Mouse (Mus musculus) midbrain, embryonic 13.5 days (tissue): ENCODE data around the gene Lyplal1. TPM values are rescaled to one million over a fixed set of nuclear protein-coding genes. Genes with fewer than 3 reads are reported as not detected.

Experiments used
- ATAC-seq: fragments of 200-750 bp; cut with Nextera tagmentation; 2 replicates; pipeline ENCODE4 v1.8.0; 2017; ENCODE audit warnings: mild to moderate bottlenecking, moderate TSS enrichment, moderate library complexity
- H3K27ac ChIP-seq: fragments of 300-500 bp; sonication (generic); 2 replicates; pipeline ENCODE4 v1.5.1; 2015; ENCODE audit warnings: inconsistent platforms, mild to moderate bottlenecking, moderate library complexity
- H3K27me3 ChIP-seq: fragments of 300-500 bp; sonication (generic); 2 replicates; pipeline ENCODE4 v1.6.1; 2015; ENCODE audit warnings: mild to moderate bottlenecking, inconsistent platforms
- H3K36me3 ChIP-seq: fragments of 300-500 bp; sonication (generic); 2 replicates; pipeline ENCODE4 v1.6.1; 2015; ENCODE audit warnings: mild to moderate bottlenecking, inconsistent platforms
- H3K4me1 ChIP-seq: fragments of 300-500 bp; sonication (generic); replicated peaks from 2 replicates; pipeline ENCODE4 v1.6.1; 2015; ENCODE audit warnings: inconsistent platforms
- H3K4me2 ChIP-seq: fragments of 300-500 bp; sonication (generic); replicated peaks from 2 replicates; pipeline ENCODE4 v1.6.1; 2015; ENCODE audit warnings: moderate library complexity, mild to moderate bottlenecking, inconsistent platforms
- H3K4me3 ChIP-seq: fragments of 300-500 bp; sonication (generic); replicated peaks from 2 replicates; pipeline ENCODE4 v1.5.1; 2015; ENCODE audit warnings: mild to moderate bottlenecking, inconsistent platforms
- H3K9ac ChIP-seq: fragments of 300-500 bp; sonication (generic); replicated peaks from 2 replicates; pipeline ENCODE4 v1.6.1; 2015; ENCODE audit warnings: mild to moderate bottlenecking, inconsistent platforms
- H3K9me3 ChIP-seq: fragments of 300-500 bp; sonication (generic); 2 replicates; pipeline ENCODE4 v1.6.1; 2016; ENCODE audit warnings: mild to moderate bottlenecking, inconsistent platforms
- WGBS: fragments of 180-500 bp; shearing (Covaris S2); methylation state at CpG from one replicate; pipeline ENCODE4 v1.1.7; 2015; 5-methylcytosine and 5-hydroxymethylcytosine counted together
- polyA plus RNA-seq: library from polyadenylated mRNA; unstranded; fragments of >200 nt; fragmentation: Nextera tagmentation; extraction: Ambion mirVana; gene quantifications from 2 replicates; pipeline ENCODE4 v1.2.1, GENCODE M21; 2015

Gene Lyplal1
- polyA plus RNA-seq: 20.3 and 22.5 TPM in 2 replicates

DNA sequence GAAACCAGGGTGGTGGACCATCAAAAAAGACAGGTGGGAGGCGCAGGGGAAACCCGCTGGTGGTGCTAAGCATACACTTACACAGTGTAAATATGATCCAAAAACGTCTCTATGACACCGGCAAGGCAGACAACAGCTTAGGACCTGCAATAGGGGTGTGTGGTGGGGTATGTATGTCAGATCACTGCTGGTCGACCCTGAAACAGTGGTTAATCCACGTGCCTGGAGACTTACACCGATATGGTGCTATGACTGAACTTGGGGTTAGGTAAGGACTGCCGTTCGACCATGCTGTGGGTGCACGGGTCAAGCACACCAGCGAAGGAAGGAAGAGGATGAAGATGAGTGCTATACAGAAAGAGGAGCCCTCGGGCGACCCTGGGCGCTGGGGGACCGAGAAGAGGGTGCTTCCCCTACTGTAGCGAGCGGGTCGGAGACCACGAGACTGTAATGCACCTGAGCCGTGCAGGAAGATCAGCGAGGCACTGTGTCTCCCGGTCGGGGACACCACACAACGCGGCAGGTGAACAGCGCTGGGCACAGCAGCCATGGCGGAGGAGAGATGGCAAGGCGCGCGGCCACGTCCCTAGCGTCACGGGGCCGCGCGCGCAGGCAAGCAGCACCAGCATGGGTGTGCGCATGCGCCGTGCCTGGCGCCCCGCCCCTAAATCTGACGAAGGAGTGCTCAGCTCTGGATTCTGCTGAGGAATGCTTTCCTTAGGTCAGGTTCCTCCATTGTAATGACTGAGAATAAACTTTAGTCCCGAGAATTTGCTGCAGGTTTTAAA, at the start of gene Lyplal1:
Gene Lyplal1 (minus strand): TSS at position 610 of the 788 bp plus-strand sequence.
- H3K27ac ChIP-seq: peak within 1 kb of the TSS; percentile 87
- H3K9ac ChIP-seq: peak within 1 kb of the TSS; percentile 91
- no peaks in the 10 kb centered on the region for H3K9me3 ChIP-seq
- WGBS: 4% methylated on average over 44 of the region's 44 CpGs
- H3K4me1 ChIP-seq: peaks cover 8% of the 10 kb centered on the region
- H3K27me3 ChIP-seq: no peaks in the 10 kb centered on the region
- ATAC-seq: peak; percentile 96
- no peaks in the 10 kb centered on the region for H3K36me3 ChIP-seq
- peak within 1 kb of the TSS; percentile 73 for H3K4me2 ChIP-seq
- H3K4me3 ChIP-seq: peak within 1 kb of the TSS; percentile 69

DNA sequence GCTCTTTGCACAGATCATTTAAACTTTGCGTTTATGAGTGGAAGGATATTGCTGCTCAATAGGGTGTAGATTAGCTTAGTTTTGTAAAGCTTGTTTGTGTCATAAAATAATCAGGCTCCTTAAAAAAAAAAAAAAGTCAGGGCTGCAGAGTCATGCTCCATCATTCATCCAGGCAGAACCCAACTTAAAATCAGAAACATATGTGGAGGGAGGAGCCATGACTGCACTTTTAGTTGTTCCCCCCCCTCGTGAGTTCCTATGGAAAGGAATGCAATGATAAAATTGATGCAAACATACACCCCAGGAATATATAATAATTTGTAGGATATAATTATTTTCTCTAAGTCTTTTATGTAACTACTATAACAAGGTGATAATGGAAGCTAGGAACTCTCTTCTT, 46.5 kb upstream of the Lyplal1 start:
- Histone ChIP-seq H3K27ac (no peak overlapping the region), H3K27me3 (no peaks in the 10 kb centered on the region), H3K36me3 (no peaks in the 10 kb centered on the region), H3K4me2 (no peak overlapping the region), H3K4me1 (0 out of 2 replicates have a peak, but pooled peaks cover 4% of the 10 kb centered on the region), H3K4me3 (no peak overlapping the region), H3K9ac (no peak overlapping the region), H3K9me3 (no peaks in the 10 kb centered on the region)
- ATAC-seq: no peak
- 58% methylated on average over 2 of the region's 2 CpGs for WGBS

DNA sequence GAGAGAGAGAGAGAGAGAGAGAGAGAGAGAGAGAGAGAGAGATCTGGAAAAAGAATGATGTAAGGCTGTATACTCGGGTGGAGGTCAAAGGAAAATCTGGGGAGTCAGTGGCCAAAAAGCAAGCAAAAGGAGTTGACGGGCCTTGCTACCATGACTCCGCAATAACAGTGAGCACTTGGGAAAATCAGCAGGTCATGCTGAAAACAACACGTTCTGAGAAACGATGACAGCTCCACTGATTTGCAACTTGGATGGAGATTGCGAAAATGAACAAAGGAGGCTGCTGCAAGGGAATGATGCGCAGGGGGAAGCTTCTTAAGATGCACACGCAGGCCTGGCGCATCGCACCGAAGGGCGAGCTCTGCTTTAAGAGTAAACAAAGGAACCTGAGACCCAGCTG, 46.1 kb upstream of the Lyplal1 start:
- Histone ChIP-seq H3K4me1 (0 out of 2 replicates have a peak, but pooled peaks cover 4% of the 10 kb centered on the region), H3K27ac (no peak overlapping the region), H3K9me3 (no peaks in the 10 kb centered on the region), H3K4me2 (no peak overlapping the region), H3K9ac (no peak overlapping the region), H3K27me3 (no peaks in the 10 kb centered on the region), H3K4me3 (no peak overlapping the region), H3K36me3 (no peaks in the 10 kb centered on the region)
- ATAC-seq: no peak
- 63% methylated on average over 12 of the region's 12 CpGs for WGBS

DNA sequence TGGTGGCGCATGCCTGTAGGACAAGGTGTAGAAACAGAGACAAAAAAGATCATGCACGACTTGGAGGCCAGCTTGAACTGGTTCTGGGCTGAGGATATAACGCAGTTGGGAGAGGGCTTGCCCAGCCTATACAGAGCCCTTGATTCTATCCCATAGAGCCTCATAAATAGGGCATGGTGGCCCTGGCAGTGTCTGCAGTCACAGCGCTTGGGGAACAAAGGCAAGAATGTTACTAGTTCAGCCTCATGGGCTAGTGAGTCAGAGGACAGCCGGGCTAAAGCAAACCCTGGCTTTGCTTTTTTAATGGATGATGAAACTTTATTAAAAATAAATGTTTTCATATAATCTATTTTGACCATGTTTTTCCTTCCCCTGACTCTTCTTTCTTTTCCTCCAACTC, 33.3 kb upstream of the Lyplal1 start:
- no peak for ATAC-seq
- Histone ChIP-seq H3K9me3 (no peaks in the 10 kb centered on the region), H3K27me3 (no peaks in the 10 kb centered on the region), H3K27ac (no peak overlapping the region), H3K4me1 (no peaks in the 10 kb centered on the region), H3K4me2 (no peak overlapping the region), H3K36me3 (no peaks in the 10 kb centered on the region), H3K4me3 (no peak overlapping the region), H3K9ac (no peak overlapping the region)
- WGBS: 74% methylated on average over 5 of the region's 5 CpGs

DNA sequence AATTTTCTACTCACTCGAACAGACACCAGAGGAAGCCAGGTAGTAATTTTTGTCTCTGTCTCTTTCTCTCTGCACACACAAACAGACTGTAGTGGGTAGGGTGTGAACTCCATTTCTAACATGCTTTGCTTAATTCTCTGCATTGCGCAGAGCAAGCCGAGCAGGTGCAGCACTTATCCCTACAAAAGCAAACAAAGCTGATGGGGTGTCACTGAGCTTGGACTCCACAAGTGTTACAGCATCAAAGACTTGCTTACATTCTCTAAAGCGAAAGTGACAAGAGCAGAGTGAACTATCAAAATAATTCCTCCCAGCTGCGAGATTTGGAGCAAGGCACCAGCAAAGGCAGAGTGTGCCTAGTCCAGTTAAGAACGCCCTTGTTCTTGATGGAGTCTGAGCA, 28.3 kb upstream of the Lyplal1 start:
- Histone ChIP-seq H3K36me3 (no peaks in the 10 kb centered on the region), H3K27ac (no peak overlapping the region), H3K9ac (no peak overlapping the region), H3K4me2 (no peak overlapping the region), H3K4me3 (no peak overlapping the region), H3K9me3 (no peaks in the 10 kb centered on the region), H3K4me1 (no peaks in the 10 kb centered on the region), H3K27me3 (no peaks in the 10 kb centered on the region)
- WGBS: 56% methylated on average over 6 of the region's 6 CpGs
- ATAC-seq: no peak

DNA sequence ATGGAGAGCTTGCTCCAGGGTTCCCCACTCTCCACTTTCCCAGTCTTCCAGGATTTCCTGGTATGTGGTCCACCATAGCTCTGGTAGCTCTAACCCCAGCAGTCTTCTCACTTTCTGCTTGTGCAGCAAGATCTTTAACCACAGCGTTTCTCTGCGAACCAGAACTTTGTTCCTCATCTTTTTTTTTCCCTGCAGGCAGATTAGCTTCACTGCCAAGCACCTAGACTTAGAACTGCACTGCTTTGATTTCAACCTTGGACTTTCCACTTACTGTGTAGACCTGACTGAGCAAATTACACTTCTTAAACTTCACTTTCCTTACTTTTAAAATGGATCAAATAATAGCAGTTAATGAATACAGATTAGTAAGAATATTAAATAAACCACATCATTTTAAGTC, 23.1 kb upstream of the Lyplal1 start:
- Histone ChIP-seq H3K9ac (no peak overlapping the region), H3K27me3 (no peaks in the 10 kb centered on the region), H3K27ac (no peak overlapping the region), H3K4me2 (no peak overlapping the region), H3K36me3 (no peaks in the 10 kb centered on the region), H3K9me3 (no peaks in the 10 kb centered on the region), H3K4me3 (no peak overlapping the region), H3K4me1 (no peaks in the 10 kb centered on the region)
- ATAC-seq: no peak
- WGBS: 93% methylated on average over 2 of the region's 2 CpGs

DNA sequence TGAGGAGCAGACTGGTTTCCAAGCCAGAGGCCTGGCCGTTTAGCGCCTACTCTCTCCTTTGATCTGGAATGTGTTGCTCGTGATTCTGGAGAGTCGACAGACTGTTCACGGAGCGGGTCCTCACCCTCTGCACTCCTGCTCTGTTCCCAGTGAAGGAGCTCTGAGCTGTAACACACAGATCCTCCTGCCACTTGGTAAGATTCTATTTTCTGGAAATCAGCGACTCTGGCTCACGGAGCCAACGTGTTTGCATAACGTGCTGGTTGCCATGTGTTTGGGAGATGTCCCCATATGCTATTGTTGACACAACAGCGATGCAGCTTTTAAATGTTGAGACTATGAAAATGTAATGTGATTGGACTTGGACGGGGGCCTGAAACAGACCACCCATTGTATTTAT, 20.8 kb upstream of the Lyplal1 start:
- no peaks in the 10 kb centered on the region for H3K9me3 ChIP-seq
- WGBS: 73% methylated on average over 12 of the region's 12 CpGs
- H3K27me3 ChIP-seq: no peaks in the 10 kb centered on the region
- H3K36me3 ChIP-seq: no peaks in the 10 kb centered on the region
- no peak overlapping the region for H3K27ac ChIP-seq
- H3K4me1 ChIP-seq: no peaks in the 10 kb centered on the region
- ATAC-seq: no peak
- H3K9ac ChIP-seq: no peak overlapping the region
- no peak overlapping the region for H3K4me3 ChIP-seq
- H3K4me2 ChIP-seq: no peak overlapping the region

DNA sequence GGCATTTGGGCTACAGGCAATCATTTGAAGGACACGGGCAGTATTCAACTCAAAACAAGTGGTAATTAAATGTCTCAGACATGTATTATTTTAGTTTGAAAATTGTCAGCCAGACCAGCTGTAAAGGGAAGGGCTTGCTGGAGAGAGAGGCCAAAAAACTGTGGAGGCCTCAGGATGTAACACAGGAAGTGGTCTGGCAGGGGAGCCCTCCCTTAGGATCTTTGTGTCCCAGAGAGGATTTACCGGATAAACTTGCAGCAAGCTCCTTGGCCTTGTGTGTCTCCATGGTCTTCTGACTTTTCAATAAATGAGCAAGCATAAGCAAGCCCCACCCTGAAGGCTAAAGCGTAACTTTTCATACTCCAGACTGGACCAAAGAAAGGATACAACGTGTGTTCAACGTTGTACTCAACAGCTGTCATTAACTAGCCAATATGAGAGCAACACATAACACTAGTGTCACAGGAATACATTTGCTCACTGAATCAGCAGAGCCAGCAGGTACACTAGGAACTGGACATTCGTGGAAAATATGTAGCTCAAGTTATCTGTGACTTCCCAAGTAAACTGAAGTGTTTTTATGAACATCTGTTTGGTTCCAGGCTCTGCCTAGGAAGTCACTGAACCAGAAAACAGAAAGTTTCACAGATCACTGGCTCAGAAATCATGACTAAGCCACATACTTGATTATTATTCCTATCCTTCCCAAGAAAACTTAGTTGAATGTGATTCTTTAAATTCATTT, 19.7 kb upstream of the Lyplal1 start:
- H3K9me3 ChIP-seq: no peaks in the 10 kb centered on the region
- WGBS: 80% methylated on average over 6 of the region's 6 CpGs
- no peak overlapping the region for H3K9ac ChIP-seq
- no peak overlapping the region for H3K4me2 ChIP-seq
- H3K36me3 ChIP-seq: no peaks in the 10 kb centered on the region
- no peak overlapping the region for H3K4me3 ChIP-seq
- H3K27ac ChIP-seq: no peak overlapping the region
- ATAC-seq: no peak
- H3K27me3 ChIP-seq: no peaks in the 10 kb centered on the region
- no peaks in the 10 kb centered on the region for H3K4me1 ChIP-seq

DNA sequence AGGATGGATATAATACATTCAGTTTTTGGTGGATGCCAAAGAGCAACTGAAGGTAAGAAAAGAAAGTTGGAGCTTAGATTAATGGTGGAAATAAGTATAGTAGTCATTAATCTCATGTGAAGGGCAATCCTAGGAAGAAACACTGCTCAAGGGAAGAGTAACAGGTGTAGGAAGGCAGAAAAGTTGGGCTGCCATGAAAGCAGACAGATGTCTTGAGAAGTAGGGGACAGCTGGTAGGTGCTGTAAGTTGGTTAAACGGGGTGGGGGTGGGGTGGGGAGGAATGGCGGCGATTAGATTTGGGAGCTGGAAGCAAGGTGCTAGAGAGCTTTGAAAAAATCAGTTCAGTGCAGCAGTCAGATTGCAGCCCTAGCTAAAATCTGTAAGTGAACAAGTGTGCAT, 14.4 kb upstream of the Lyplal1 start:
- H3K4me1 ChIP-seq: 0 out of 2 replicates have a peak, but pooled peaks cover 6% of the 10 kb centered on the region
- H3K4me2 ChIP-seq: no peak overlapping the region
- no peak for ATAC-seq
- no peak overlapping the region for H3K9ac ChIP-seq
- no peak overlapping the region for H3K4me3 ChIP-seq
- H3K9me3 ChIP-seq: no peaks in the 10 kb centered on the region
- WGBS: 90% methylated on average over 3 of the region's 3 CpGs
- H3K27ac ChIP-seq: no peak overlapping the region
- H3K27me3 ChIP-seq: no peaks in the 10 kb centered on the region
- no peaks in the 10 kb centered on the region for H3K36me3 ChIP-seq

DNA sequence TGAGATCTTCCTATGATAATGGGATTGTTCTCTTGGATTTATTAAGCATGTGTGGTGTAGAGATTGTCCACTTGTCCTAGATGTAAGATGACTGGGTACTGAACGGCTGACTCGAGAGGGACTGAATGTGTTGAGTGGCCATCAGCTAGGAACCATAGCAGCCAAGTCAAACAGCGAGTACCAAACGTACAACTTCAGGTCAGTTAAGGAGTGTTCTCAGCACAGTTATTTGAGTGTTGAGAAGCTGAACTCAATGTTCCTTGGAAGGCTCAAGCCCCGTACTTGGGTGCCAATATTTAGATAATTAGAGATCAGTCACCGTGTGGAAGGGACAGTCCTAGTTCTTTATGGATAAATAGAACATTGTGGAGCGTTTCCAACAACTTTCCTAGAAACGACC, 11.8 kb upstream of the Lyplal1 start:
- ATAC-seq: no peak
- Histone ChIP-seq H3K9ac (no peak overlapping the region), H3K36me3 (no peaks in the 10 kb centered on the region), H3K4me3 (no peak overlapping the region), H3K4me2 (no peak overlapping the region), H3K27ac (no peak overlapping the region), H3K27me3 (no peaks in the 10 kb centered on the region), H3K4me1 (0 out of 2 replicates have a peak, but pooled peaks cover 7% of the 10 kb centered on the region), H3K9me3 (no peaks in the 10 kb centered on the region)
- 92% methylated on average over 8 of the region's 8 CpGs for WGBS

DNA sequence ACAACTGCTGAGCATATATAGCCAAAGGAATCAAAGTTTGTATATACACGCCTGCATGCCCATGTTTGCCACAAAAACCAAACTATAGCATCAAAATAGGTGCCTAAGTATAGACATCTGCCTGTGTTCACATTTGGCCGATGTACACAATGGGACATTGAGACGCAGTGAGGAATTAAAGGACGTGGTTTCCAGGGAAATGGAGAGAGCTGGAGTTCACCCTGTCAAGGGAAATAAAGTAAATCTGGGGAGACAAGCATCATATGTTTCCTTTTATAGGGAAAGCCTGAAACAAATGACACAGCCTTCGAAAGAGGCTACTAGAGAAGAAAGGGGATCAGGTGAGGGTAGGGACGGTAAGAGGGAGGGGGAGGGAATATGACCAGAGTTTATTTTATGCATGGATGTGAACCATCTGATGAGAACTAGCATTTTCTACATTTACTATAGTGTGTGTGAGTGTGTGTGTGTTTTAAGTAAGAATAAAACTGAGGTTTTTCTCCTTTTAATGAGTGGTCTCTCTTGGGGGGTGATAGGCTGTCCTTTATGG, 9.3 kb upstream of the Lyplal1 start:
- 41% methylated on average over 6 of the region's 6 CpGs for WGBS
- H3K9ac ChIP-seq: no peak overlapping the region
- no peak overlapping the region for H3K4me2 ChIP-seq
- H3K4me1 ChIP-seq: 0 out of 2 replicates have a peak, but pooled peaks cover 7% of the 10 kb centered on the region
- H3K27me3 ChIP-seq: no peaks in the 10 kb centered on the region
- no peak overlapping the region for H3K4me3 ChIP-seq
- no peaks in the 10 kb centered on the region for H3K9me3 ChIP-seq
- no peak for ATAC-seq
- H3K27ac ChIP-seq: no peak overlapping the region
- no peaks in the 10 kb centered on the region for H3K36me3 ChIP-seq

DNA sequence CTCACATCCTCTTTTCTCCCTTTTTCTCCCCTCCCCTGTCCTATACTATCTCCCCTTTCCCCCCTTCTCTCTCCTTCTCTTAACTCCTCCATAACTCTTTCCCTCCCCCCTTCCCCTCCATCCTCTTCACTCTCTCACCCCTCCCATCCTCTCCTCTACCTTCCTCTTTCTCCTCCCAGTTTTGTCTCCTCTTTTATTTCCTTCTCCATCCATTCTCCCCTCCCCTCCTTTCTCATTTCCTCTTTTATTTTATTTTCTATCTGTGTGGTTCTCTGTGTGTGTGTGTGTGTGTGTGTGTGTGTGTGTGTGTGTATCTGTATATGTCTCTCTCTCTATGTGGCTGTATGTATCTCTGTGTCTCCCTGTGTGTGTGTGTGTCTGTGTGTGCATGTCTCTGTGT, 6.6 kb upstream of the Lyplal1 start:
- no peak for ATAC-seq
- H3K27me3 ChIP-seq: no peaks in the 10 kb centered on the region
- H3K9me3 ChIP-seq: no peaks in the 10 kb centered on the region
- H3K9ac ChIP-seq: no peak overlapping the region
- H3K27ac ChIP-seq: no peak overlapping the region
- no peak overlapping the region for H3K4me2 ChIP-seq
- 0 out of 2 replicates have a peak, but pooled peaks cover 7% of the 10 kb centered on the region for H3K4me1 ChIP-seq
- no peak overlapping the region for H3K4me3 ChIP-seq
- H3K36me3 ChIP-seq: no peaks in the 10 kb centered on the region
